Comparison of ENCODE assay signal across 15 mouse cellular contexts in the genomic region with DNA sequence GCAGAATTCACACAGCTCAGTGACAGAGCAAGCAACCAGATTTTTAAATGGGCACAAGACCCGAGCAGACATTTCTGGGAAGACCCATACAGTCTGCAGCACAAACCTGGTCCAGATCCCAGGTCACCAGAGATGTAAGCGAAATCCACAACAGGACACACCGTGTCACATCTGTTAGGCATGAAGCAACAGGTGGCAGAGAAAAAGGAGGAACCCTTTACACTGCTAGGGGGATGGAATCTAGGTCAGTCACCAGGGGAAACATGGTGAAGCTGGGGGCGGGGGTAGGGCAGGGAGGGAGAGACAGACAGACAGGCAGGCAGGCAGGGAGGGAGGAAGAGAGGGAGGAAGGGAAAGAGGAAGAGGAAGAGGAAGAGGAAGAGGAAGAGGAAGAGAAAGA.
"Had no signal": no experiment of that assay in that cellular context is flagged by ENCODE, and none has a peak within 500 bp of the region (broad histone marks: within the 10 kb centered on the region; RNA-seq: fewer than 3 reads in every experiment).

No protein-coding gene starts in this region.

- H3K36me3 ChIP-seq: hindbrain, embryonic 15.5 days; limb, embryonic 12.5 days; lung, embryonic 15.5 days; midbrain, embryonic 12.5 days; neural tube, embryonic 15.5 days had no signal

- H3K4me1 ChIP-seq: midbrain, embryonic 12.5 days; neural tube, embryonic 15.5 days had no signal

- DNase-seq: kidney, adult 9 months; kidney, postnatal 4 days; liver; lung, postnatal 14 days; right cerebral cortex, postnatal 4 days; spleen, adult 18-20 months had no signal

- ATAC-seq: intestine, embryonic 16.5 days had no signal

- H3K4me3 ChIP-seq: hindbrain, embryonic 15.5 days; layer of hippocampus, adult 2 months; limb, embryonic 12.5 days; lung, embryonic 15.5 days; megakaryocyte, embryonic 14.5 days; midbrain, embryonic 12.5 days; neural tube, embryonic 15.5 days had no signal

- H3K27me3 ChIP-seq: hindbrain, embryonic 15.5 days; limb, embryonic 12.5 days; lung, embryonic 15.5 days; megakaryocyte, embryonic 14.5 days; midbrain, embryonic 12.5 days; neural tube, embryonic 15.5 days had no signal

- H3K9me3 ChIP-seq: hindbrain, embryonic 15.5 days; limb, embryonic 12.5 days; lung, embryonic 15.5 days; midbrain, embryonic 12.5 days; neural tube, embryonic 15.5 days had no signal

- H3K4me2 ChIP-seq: hindbrain, embryonic 15.5 days; limb, embryonic 12.5 days; lung, embryonic 15.5 days; midbrain, embryonic 12.5 days; neural tube, embryonic 15.5 days had no signal

- H3K9ac ChIP-seq: hindbrain, embryonic 15.5 days; limb, embryonic 12.5 days; lung, embryonic 15.5 days; midbrain, embryonic 12.5 days; neural tube, embryonic 15.5 days had no signal

- H3K27ac ChIP-seq: hindbrain, embryonic 15.5 days; layer of hippocampus, adult 2 months; limb, embryonic 12.5 days; lung, embryonic 15.5 days; macrophage; midbrain, embryonic 12.5 days; neural tube, embryonic 15.5 days had no signal
